Mouse (Mus musculus): ENCODE measurements around the gene Ube4b.

GRCm38 (mm10) chr4:149393311-149393995, 33.1 kb downstream of the Ube4b start:
- TF ChIP-seq POLR2A (IDR thresholded peaks at IDR 0.05; ENCODE audit: control insufficient read depth, low read depth, low read length), result no peak; the same call in 1 of the 2 replicates
- no peak for TF ChIP-seq CTCF (IDR thresholded peaks at IDR 0.05; ENCODE audit: control insufficient read depth, insufficient read depth, insufficient replicate concordance, low read depth, low read length)
